Mouse (Mus musculus) effector memory CD4-positive, alpha-beta T cell, adult 7 months (primary cell): ENCODE results near the gene Ivl. TPM values are rescaled to one million over a fixed set of nuclear protein-coding genes. Genes with fewer than 3 reads are reported as not detected.

ENCODE experiments used
- polyA plus RNA-seq: library from polyadenylated mRNA; unstranded; fragments of 100-300 nt; shearing (Covaris generic); gene quantifications from one replicate; pipeline ENCODE4 v1.2.1, GENCODE M21; 2017

Gene Ivl
- polyA plus RNA-seq = not detected

DNA sequence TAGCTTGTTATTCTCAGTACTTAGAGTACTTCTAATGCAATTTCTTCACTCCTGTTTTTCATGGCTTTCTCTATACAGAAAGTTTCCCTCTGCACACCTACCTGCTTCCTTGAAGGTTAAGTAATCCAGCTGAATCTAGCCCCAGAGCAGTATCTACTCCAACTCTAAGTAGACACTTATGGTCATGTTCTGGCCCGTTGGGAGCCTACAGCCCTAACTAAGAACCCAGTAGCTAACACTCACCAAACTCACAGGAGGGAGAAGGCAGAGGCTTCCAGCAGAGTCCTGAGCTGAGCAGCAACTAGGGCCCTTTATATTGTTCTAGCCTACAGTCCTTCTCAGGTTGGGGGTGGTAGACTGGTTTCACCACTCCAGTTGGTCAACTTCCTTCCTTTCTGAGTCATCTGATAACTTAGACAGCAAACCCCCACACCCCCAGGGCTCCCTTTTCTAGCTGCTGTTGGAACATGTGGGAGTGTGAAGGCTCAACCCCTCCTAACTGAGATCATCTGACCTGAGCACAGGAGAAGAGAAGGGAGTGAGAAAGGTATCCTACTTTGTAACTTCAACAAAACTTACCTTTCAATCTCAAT, at the start of gene Ivl:
Gene Ivl (minus strand): TSS at position 287 of the 593 bp plus-strand sequence.

DNA sequence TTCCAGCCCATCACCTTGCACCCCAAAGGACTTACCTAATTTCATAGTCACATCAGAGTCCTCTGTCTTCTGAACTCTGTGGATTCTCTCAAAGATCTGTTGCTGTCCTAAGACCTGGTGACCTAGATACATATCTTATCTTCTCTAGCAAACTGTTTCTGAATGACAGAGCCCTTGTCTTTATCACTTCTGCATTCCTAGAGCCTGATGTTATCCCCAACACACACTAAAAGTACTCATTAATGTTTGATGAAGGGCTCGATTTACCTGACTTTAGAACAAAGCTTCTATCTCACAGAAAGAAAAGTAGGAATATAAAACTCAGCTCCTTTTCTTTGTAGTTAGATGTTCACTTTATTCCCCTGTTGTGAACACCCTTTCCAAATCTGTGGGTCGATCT, 48.0 kb upstream of the Ivl start, which contains the start of gene Lce6a:
Gene Lce6a (minus strand): TSS at position 101 of the 400 bp plus-strand sequence.

DNA sequence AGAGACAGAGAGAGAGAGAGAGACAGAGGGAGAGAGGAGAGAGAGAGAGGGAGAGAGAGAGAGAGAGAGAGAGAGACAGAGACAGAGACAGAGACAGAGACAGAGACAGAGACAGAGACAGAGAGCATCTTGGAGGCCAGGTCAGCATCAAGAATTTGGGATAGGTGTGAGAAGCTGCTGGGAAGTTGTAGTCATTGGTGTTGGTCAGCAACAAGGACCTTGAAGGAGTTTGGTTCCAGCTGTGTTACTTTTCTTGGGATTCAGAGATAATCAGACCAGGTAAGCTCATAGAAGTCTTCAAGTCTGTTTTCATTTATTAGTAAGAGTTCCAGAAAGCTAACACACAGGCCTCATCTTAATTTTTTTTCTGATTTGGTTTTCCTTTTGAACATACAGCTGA, 33.9 kb upstream of the Ivl start, which contains the start of gene 2210017I01Rik:
Gene 2210017I01Rik (minus strand): TSS at position 101 of the 400 bp plus-strand sequence.

DNA sequence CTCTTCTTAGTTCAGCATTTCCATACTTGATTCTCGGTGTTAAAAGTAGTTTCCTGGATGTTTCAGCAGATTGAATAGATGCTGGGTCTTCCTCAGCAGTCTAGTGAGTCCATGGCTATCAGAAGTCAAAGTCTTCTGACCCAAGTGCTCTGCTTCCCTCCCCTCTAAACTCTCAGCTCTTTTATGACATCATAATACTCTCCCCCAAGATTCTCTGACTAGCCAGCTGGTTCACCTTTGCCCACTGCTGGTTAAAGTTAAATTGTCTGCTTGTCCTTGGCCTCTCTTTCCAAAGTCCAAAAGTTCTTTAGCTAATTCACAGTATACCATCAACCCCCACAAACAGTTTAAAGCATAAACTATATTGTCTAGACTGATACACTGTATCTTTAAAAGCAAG, 15.3 kb upstream of the Ivl start, which contains the start of gene Smcp:
Gene Smcp (minus strand): TSS at position 140 of the 400 bp plus-strand sequence.

DNA sequence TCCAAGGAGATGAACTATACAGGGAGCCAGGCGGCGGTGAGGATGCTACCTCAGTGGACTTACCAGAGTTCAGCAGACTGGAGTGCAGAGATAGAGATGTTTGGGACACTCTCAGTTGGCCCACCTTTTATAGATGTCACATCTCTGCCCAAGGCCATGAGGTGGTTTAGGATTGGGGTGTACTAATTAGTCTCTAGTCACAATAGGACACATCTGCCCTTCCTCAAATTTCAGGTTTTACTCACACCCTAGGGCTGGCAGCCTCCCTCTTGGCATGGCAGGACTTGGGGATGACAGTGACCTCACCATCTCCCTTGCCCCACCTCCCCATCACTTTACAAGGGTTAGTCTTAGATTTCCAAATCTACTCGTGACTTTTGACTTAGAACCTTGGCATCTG, 39.1 kb downstream of the Ivl start, which contains the start of gene 2310046K23Rik:
Gene 2310046K23Rik (minus strand): TSS at position 101 of the 400 bp plus-strand sequence.

Other genes with a start within 250 kb of the Ivl start
- not detected for gene Sprr2d, start 234.6 kb downstream of the Ivl start, polyA plus RNA-seq
- gene Sprr2e, start 221.6 kb downstream of the Ivl start, polyA plus RNA-seq = not detected
- not detected for gene Sprr2f, start 208.5 kb downstream of the Ivl start, polyA plus RNA-seq
- not detected for gene Sprr2h, start 188.1 kb downstream of the Ivl start, polyA plus RNA-seq
- gene Sprr2i, start 165.7 kb downstream of the Ivl start, polyA plus RNA-seq = not detected
- gene Sprr2j-ps, start 155.7 kb downstream of the Ivl start, polyA plus RNA-seq = not detected
- gene Gm9774, start 144.3 kb downstream of the Ivl start, polyA plus RNA-seq = 27.2 TPM
- gene Sprr2k, start 141.2 kb downstream of the Ivl start, polyA plus RNA-seq = not detected
- not detected for gene Sprr1b, start 134.9 kb downstream of the Ivl start, polyA plus RNA-seq
- gene Sprr3, start 115.0 kb downstream of the Ivl start, polyA plus RNA-seq = not detected
- gene Sprr1a, start 87.8 kb downstream of the Ivl start, polyA plus RNA-seq = not detected
- gene Sprr4, start 73.2 kb downstream of the Ivl start, polyA plus RNA-seq = not detected
- gene 2310046K23Rik, start 39.2 kb downstream of the Ivl start, polyA plus RNA-seq = not detected
- gene Smcp, start 15.3 kb upstream of the Ivl start, polyA plus RNA-seq = not detected
- not detected for gene 2210017I01Rik, start 33.8 kb upstream of the Ivl start, polyA plus RNA-seq
- gene Lce6a, start 47.9 kb upstream of the Ivl start, polyA plus RNA-seq = not detected
- not detected for gene Lce1a1, start 74.6 kb upstream of the Ivl start, polyA plus RNA-seq
- gene Lce1b, start 83.2 kb upstream of the Ivl start, polyA plus RNA-seq = not detected
- not detected for gene Lce1a2, start 96.6 kb upstream of the Ivl start, polyA plus RNA-seq
- gene Lce1c, start 105.5 kb upstream of the Ivl start, polyA plus RNA-seq = not detected
- gene Lce1d, start 113.5 kb upstream of the Ivl start, polyA plus RNA-seq = not detected
- not detected for gene Lce1e, start 135.3 kb upstream of the Ivl start, polyA plus RNA-seq
- not detected for gene Lce1f, start 146.6 kb upstream of the Ivl start, polyA plus RNA-seq
- not detected for gene Gm38119, start 165.4 kb upstream of the Ivl start, polyA plus RNA-seq
- not detected for gene Lce1g, start 178.6 kb upstream of the Ivl start, polyA plus RNA-seq
- not detected for gene Lce1h, start 191.3 kb upstream of the Ivl start, polyA plus RNA-seq
- not detected for gene Lce1i, start 205.2 kb upstream of the Ivl start, polyA plus RNA-seq
- not detected for gene Lce1j, start 216.8 kb upstream of the Ivl start, polyA plus RNA-seq
- not detected for gene Lce1k, start 234.2 kb upstream of the Ivl start, polyA plus RNA-seq